Mouse (Mus musculus) CD4-positive, CD25-positive, alpha-beta regulatory T cell, adult 2 months (primary cell): ENCODE data around the gene Tulp3.

Experiments
- DNase-seq: peaks from one replicate; pipeline ENCODE4 v3.0.0-alpha.2; 2012; ENCODE audit warnings: low read depth, low spot score

The Tulp3 gene

DNA sequence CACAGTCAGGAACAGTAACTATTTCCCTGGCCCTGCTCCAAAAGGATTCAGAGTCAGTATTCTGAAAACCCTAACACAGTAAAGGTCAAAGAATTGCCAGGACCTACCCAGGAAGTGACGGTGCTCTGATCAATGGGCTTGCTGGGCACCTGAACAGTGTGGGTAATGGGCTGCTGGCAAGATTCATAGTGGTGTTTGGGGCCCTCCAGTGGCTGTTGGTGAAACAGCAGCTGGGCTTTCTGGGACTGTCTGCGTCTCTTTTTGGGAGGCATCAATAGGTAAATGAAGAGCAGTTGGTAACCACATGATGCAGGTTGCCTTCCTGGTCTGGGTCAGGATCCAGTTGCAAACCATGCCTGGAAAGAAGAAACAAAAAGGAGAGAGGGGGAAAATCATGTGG, 3.3 kb upstream of the Tulp3 start:
- peak; percentile 78 for DNase-seq

DNA sequence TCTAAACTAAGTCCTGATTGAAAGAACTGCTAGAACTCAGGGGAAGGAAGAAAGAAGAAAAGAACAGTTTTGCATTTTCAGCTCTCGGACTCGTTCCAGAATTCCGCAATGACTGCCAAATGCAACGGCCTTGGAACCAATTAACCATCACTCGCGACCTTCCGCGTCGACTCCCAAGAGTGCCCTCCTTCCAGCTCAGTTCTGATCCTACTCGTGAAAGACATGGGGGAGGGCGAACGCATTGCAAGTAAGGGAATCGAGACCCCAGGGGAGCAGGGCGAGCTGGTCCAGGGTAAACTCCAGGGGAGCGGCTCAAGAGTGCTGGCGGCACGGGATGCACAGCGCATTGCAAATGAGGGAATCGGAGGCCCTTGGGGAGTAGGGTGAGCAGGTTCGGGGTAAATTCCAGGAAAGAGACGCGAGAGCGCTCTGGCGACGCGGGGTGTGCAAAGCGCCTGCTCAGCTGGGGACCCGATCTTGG, 410 bp downstream of the Tulp3 start:
- DNase-seq = no peak

DNA sequence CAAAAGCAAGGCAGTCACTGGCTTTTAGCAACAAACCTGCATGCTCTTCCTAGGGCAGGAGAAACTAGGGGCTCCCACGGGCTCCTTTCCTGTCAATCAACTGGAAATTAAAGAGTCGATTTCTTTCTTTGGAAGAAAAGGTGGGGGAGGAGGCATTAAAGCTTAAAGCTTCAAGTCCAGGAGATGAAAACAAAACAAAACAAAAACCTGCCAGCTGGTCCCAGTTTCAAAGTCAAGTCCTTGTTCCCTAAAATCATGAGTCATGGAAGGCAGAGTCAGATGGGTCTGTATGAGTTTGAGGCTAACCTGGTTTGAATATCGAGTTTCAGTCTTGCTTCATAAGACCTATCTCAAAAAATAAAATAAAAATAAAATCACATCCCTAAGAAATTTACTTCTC, 1.5 kb downstream of the Tulp3 start:
- no peak for DNase-seq

DNA sequence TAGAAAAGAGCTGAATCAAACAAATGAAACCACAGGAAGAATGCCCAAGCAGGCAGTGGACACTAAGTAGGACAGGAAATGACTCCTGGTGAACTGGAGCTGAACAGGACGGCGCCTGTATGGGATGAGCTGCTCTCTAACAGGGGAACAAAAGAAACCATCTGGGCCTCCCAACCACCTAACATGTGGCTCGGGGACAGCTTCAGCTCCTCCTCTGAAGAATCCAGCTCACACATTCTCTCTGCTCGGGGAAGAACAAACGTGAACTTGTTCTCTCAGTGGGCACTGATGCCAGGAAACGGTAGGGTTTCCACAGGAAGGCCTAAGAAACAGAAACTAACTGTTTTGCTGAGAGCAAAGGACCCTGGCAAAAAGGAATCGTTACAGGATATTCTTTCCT, 5.9 kb downstream of the Tulp3 start:
- no peak for DNase-seq

DNA sequence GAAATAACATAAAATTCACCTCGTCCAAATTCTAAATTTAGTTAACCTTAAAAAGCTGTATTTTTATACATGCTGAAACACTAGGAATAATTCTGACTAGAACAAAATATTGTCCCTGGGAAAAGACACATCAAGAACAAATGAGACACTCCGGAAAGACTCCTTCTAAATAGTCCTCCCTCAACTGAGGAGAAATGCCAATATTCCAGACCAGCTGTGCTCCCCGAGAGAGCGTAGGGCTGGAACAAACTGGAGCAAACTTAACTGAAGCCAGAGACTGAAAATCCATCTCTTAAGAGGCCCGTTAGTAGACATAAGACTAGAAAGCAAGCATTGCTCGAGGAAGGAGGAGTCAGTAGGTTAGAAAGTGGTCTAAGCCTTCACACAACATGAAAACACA, 8.9 kb downstream of the Tulp3 start:
- no peak for DNase-seq

DNA sequence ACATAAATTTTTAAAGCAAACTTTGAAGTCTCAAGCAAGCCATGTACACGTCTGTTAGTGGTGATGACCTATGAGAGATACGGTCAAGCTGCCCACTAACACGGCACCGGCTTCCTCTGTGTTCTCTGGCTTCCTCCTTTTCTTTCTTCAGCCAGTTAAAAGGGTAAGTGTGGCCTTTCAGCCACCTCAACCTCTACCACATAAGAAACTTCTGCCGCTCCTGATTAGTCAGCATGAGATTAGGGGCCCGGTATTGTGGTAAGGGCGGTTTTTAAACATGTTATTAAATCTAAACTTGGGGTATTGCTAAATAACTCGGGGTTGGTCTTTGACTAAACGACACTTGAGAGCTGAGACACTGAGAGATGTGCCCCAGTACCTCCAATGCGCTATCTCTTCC, 10.0 kb downstream of the Tulp3 start:
- DNase-seq = no peak

DNA sequence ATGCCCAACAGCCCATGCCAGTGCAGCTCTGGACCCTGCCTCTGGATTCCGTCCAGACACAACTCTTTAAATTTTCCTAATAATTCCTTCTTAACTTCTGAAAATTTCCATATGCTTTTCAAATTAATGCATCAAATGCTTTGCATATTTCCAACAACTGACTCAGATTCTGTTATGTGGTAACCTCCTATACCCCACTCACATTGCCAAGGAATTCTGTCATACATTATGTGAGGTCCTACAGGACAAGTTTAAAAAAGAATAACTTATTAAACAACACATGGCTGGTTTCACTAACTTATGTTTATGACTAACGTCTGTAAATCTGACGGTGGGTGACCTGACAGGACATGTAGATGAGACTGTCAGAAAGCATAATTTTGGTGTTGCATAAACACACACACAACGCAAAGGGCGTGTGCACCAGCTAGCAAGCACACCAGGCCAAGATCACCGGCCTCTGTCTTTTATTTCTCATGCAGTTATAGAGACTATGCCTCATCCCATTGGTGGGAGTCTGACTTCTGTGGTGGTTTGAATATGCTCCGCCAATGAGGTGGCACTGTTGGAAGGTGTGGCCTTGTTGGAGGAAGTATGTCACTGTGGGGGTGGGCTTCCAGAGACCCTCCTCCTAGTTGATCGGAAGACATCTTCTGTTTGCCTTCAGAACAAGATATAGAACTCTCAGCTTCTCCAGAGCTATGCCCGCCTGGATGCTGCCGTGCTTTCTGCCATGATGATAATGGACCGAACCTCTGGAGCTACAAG, 13.5 kb downstream of the Tulp3 start:
- DNase-seq = no peak

DNA sequence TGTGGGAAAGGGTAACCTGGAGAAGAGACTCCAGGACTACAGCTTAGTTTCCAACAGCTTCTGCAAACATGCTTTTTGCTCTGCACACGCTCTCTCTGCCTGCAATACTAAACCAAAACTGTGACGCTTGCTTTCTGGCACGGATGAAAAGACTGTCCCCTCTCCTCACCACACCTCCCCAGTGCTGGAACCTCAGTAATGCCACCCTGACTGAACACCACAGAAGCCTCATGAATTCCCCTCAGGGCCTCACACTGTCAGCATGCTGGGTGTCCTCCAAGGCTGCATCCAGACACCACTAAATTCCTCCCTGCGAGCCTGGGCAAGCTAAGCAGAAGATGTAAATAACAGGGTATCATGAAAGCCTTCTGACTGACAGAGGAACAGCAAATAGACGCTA, 16.8 kb downstream of the Tulp3 start:
- DNase-seq = no peak

DNA sequence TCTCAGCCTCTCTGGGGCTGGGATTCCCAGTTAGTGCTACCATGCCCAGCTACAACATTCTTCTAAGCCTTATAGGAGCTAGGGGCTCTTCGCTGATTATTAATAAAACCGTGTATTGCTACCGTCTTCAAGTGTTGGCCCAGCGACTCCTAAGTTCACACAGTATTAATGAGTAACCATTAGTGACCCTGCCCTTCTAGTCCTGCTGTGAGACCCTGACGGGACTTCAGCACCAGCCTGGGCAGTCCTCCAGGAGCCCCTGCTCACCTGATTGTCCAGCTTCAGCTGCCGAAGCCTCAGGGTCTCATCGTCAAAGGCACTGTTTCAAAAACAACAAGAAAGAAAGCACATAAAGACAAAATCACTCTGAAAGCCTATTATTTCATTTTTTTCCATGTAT, 18.2 kb downstream of the Tulp3 start:
- no peak for DNase-seq

DNA sequence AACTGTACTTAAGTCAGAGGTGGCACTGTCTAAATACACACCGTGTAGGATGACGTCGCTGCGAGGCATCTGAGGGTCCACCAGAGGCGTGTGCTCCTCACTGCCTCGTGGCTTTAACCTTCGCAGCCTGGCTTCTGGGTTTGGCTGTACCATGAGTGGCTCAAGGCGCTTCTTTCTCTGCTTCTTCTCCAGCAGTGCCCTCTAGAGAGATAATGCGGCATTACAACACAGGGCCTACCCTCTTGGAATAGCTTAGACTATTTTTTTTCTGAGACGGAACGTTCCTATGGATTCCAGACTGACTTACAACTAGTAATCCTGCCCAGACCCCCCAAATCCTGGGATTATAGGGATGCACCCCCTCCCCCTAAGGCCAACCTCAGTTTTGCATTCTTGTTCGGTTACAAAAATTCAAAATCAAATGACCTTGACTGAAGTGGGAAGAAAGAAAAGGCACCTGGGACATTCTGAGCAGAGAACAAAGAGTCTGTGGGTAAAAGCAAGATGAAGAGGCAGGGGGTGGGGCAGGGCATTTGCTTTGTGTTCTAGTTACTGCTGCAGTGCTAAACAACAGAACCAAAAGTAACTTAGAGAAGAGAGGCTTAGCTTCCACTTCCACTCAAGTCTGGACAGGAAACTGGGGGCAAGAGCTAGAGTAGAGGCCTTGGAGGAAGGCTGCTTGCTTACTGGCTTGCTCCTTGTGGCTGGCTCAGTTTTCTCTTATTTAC, 21.1 kb downstream of the Tulp3 start:
- peak; percentile 78 for DNase-seq

DNA sequence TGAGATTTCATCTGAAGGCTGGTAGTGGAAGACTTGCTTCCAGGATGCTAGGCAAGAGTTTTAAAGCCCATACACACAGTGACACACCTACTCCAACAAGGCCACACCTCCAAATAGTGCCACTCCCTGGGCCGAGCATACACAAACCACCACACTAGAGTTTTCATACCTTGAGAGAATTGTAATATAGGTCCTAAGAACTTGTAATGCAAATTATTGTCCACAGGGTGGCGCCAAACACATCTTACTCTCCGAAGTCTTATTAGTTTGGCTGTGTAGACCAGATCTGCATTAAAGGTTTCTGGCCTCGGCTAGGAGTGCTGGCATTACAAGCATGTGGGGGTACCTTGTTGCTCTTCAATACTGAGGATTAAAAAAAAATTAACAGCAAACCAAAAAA, 37.3 kb downstream of the Tulp3 start:
- DNase-seq = peak; percentile 85

DNA sequence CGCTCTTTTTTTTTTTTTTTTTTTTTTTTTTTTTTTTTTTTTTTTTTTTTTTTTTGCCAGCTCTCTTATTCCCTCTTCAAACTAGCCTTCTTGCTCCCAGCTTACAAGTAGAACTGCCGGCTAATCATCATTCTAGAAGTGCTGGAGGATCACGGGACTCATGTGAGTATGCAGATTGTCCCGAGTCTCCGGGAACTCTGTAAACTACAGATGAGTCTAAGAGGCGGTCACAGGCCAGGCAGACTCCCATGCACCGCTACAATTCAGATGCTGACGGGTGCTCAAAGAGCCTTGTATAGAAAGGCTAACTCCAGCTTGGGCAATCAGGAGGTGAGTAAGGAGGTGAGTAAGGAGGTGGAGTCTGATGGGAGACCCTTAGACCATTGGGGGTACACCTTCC, 40.1 kb downstream of the Tulp3 start:
- DNase-seq = no peak

DNA sequence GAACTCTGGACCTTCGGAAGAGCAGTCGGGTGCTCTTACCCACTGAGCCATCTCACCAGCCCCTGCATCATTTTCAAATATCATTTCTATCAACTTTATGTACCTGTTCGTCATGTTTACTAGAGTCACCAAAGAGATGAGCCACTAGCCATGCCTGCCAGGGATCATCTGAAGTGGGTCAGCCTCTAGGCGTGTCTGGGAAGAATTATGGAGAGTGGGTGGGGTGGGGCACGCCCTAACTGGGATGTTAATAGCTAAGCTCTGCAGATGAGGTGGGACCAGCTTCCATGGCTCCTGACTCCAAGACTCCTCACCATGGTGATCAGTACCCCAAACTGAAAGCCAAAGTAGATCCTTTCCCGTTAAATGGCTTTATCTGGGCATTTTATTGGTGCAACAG, 40.9 kb downstream of the Tulp3 start:
- no peak for DNase-seq

DNA sequence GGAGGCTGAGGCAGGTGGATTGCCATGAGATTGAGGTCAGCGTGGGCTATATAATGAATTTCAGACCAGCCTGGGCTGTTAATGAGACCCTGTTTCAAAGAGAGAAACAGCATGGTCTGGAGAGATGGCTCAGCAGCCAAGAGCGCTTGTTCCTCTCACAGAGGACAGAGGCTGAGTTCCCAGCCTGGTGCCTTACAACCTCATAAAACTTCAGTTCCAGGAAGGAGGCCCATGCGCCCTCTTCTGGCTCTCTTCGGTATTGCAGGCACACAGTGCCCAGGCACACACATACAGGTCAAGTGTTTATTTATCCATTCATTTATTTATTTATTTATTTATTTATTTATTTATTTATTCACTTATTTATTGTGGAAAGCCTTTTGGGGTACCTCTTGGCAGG, 47.3 kb downstream of the Tulp3 start:
- peak; percentile 69 for DNase-seq

DNA sequence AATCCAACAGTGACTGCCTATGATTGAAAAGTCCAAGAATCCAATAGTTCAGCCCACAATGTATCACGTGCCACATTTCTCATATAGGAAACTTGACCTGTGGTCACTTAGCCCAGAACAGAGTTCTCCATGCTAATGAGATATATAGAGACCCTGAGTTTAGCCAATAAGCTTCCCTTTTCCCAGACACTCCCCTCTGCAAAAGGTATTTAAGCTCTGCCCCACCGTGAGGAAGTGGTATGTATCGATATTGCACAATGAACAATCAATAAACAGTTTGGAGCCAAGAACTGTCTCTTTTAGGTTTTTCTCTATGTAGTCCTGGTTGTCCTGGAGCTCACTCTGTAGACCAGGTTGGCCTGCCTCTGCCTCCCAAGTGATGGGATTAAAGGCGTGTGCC, 50.9 kb downstream of the Tulp3 start:
- no peak for DNase-seq

DNA sequence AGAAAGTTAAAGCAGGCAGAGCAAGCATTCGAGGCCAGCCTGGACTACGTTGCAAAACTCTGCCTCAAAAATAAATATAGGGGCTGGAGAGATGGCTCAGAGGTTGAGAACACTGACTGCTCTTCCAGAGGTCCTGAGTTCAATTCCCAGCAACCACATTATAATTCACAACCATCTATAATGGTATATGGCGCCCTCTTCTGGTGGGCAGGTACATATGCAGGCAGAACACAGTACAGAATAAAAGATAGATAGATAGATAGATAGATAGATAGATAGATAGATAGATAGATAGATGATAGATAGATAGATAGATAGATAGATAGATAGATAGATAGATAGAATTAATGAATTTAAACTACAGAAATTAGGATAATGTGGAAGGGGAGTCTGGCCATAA, 53.0 kb downstream of the Tulp3 start:
- peak; percentile 14 for DNase-seq

DNA sequence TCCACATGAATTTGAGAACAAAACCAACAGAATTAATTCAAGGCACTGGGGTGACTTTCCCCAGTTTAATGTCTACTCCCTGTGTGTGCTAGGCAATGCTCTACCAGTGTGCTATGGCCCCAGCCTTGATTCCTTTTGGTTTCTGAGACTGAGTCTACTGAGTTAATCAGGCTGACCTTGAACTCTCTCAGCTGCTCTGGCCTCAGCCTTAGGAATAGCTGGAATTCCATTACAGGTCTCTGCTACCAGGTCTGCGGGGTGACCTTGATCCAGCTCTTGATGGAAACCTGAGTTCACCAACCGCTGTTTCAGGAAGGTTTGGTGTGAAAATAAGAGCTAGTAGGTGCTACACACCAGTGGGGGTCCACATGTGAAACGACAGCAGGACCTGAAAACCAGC, 53.8 kb downstream of the Tulp3 start:
- no peak for DNase-seq

DNA sequence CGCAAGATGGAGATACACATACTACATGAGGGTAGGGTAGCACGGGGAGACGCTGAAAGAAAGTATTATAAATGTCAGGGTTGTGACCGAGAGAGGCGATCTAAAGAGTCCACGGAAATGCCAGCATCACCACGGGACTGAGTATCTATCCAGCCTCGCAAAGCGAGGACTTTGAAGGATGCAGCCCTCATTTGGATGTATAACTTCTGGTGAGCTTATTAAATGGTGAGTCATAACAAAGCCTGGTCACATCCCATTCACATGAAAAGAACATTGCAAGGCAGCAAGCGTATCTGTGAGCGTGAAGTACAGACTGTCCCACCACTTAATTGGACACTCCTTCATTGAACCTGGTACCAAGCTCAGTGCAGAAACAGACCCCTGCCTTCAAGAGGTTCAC, 54.2 kb downstream of the Tulp3 start:
- no peak for DNase-seq

DNA sequence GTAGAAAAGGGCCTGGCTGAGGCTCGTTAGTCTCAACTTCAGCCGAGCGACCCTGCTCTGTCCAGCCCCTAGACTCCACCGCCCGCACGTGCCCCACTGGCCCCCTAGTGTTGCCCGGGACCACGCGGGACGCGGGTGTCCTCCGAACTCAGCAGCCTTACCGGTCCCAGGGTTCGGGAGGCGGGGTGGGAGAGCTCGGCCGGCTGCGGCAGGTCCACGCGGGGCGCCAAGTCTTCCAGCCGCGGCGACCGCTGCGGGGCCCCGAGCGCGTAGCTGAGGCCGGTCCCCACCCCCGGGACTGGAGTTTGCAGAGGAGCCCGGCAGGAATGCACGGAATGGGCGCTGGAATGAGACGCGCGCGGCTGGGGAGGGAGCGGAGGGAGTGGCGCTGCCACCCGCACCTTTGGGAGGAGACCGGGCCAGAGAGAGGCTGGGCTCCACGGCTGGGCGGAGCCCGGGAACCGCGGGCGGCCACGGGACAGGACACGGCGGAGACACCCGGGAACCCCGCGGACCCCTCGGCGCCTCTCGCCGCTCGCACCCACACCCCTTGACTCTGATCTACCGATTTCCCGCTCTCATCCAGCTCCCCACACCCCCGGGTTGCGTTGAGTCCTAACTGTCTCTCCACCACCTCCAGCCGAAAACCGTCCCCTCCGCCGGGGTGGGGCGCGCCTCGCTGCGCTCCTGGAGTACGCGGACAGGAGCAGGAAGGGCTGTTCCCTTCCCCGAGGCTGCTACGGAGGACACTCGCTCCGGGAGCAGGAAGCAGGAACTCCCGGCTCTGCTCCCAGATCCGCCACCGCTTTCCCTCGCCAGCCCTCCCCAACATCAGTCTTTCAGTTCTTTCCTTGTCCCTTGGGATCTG, 55.3 kb downstream of the Tulp3 start, which contains the start of gene Tead4:
Tead4 (minus strand) TSS at position 690 of the 868 bp plus-strand sequence.
- no peak for DNase-seq

DNA sequence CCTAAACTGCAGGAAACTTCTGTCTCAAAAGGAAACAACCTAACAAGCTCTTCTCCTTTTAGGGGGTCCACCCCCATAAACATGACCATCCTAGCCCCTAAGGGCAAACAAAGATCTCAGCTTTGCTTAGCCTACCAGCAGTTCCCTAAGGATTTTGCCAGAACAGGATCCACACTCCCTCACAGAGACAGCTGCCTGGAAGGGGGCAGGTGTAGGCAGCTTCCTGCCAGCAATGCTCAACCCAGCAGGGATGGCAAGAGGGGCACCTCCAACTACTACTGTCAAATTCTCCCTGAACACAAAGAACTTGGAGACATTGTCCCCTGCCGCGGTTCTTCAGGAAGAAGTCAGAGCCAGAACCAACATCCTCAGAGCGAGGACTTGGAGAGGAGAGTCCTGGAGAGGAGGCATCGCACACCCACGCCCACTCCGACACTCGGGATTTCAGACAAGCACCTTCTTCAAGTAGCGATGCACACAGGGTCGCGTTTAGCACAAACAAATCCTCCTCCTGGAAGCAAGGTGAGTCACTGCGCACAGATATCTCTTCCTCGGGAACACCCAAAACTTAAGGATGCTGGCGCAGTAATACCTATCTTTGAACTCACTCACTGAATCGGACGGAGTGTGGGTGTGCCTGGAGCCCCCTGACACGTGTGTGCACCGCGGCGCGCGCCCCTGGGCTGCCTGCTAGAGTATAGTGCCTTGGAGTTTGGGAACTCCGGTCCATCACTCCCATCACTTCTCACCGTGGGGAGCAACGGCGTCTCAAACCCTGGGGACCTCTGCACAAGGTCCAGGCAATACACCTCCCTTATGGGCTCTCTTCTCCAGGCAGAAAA, 56.1 kb downstream of the Tulp3 start:
- DNase-seq = no peak

DNA sequence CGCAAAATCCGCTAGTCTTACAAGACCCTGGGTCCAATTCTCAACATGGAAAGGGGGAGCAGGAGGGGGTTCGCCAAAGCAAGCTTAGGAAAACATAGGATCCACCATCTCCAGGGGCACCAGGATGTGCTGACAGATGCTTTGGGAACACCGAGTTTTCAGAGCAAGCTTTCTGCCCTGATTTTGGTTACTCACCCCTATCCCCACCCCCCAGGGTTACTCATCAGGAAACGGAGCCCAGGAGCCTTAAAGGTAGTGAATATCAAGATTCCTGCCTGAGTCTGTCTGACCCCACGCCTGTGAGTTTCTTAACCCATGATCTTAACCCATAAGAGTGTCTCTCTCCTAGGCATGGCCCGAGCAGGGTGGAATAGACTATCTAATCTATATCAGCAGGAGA, 57.4 kb downstream of the Tulp3 start:
- no peak for DNase-seq
